Mouse (Mus musculus): Measurements from ENCODE around the gene Prok2. TPM values are rescaled to one million over a fixed set of nuclear protein-coding genes. Genes with fewer than 3 reads are reported as not detected.

Prok2 gene
- polyA plus RNA-seq, 1 experiment from 2014 or later, result not detected

DNA sequence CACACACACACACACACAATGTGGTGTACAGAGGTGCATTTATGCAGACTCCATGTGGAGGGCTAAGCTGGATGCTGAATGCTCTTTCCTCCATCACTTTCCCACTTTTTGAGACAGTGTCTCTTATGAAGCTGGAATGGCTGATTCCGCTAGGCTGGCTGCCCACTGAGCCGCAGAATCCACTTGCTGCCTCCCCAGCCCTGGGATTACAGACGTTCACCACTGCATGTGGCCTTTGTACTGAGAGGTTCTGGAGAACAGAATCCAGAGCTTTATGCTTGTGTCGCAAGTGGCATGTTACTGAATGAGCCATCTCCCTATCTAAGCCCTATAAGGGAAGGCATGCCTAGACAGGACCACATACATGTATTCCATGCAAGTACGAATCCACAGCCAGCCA, 12.9 kb downstream of the Prok2 start:
- H3K27me3 ChIP-seq (ENCODE audit: control insufficient read depth, insufficient read depth, low read length), result no peaks in the 10 kb centered on the region
- no peak overlapping the region for H3K4me2 ChIP-seq (ENCODE audit: low read depth, low read length)
- no peak for ATAC-seq (ENCODE audit: low read depth)

DNA sequence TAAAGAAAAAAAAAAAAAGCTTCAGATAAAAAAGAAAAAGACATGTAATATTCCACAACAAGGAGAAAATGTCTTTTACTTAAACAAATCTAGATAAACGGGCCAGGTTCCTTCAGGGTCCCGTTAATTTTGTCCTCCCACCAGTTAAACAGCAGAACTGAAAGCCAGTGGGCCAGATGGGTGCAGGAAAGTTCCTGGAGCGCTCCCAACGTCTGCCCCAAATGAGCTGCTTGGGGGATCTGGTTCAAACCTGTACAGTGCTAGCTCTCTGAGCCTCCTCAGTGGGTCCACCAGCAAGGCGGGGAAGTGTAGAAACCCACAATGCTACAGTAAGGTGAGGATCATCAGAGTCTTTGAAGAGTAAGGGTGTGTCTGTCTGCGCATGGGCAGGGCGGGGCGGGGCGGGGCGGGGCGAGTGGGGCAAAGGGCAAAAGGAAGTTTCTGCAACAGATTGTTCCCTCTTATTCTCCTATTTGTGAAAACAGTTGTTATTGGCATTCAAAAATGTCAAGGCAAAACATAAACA, 14.6 kb downstream of the Prok2 start:
- Histone ChIP-seq H3K27ac (ENCODE audit: low read depth, low read length) (no peak overlapping the region), H3K9ac (replicated peaks; ENCODE audit: low read depth, low read length) (no peak overlapping the region), H3K36me3 (ENCODE audit: control insufficient read depth, insufficient read depth, low read length) (no peaks in the 10 kb centered on the region), H3K4me2 (ENCODE audit: low read depth, low read length) (no peak overlapping the region), H3K9me3 (ENCODE audit: control insufficient read depth, low read length) (no peaks in the 10 kb centered on the region), H3K27me3 (ENCODE audit: control insufficient read depth, insufficient read depth, low read length) (no peaks in the 10 kb centered on the region), H3K4me3 (ENCODE audit: low read depth, low read length) (no peak overlapping the region), H3K4me1 (ENCODE audit: control insufficient read depth, insufficient read depth, low read length) (no peaks in the 10 kb centered on the region)
- ATAC-seq (ENCODE audit: low read depth), result no peak
- 78% methylated on average over 11 of the region's 11 CpGs for WGBS

More for the DNA sequence above, 12.9 kb downstream of the Prok2 start:
- Histone ChIP-seq H3K27ac (ENCODE audit: low read depth, low read length) (no peak overlapping the region), H3K9me3 (ENCODE audit: control insufficient read depth, low read length) (no peaks in the 10 kb centered on the region), H3K36me3 (ENCODE audit: control insufficient read depth, insufficient read depth, low read length) (no peaks in the 10 kb centered on the region), H3K4me1 (ENCODE audit: control insufficient read depth, insufficient read depth, low read length) (no peaks in the 10 kb centered on the region), H3K9ac (replicated peaks; ENCODE audit: low read depth, low read length) (no peak overlapping the region), H3K4me3 (ENCODE audit: low read depth, low read length) (no peak overlapping the region)
- 78% methylated on average over 5 of the region's 5 CpGs for WGBS

DNA sequence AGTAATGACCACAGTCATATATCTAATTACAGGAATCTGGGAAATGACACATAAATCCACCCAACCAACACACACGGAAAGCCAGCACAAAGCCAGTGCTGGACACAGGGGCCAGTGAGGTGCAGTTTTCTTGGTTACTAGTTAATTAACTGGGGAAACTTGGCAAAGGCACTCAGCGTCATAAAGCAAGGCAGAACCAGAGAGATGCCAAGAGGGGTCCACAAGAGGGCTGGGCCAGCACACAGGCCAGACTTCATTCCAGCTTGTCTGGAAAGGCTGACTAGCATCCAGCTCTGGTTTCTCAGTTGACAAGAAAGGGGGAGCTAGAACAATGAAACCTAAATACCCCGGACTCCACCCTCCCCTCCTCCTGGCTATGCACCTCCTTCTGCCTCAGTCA, 25.7 kb downstream of the Prok2 start:
- H3K4me1 ChIP-seq (ENCODE audit: control insufficient read depth, insufficient read depth, low read length), result no peaks in the 10 kb centered on the region
- 32% methylated on average over 3 of the region's 3 CpGs for WGBS
- H3K27ac ChIP-seq (ENCODE audit: low read depth, low read length), result no peak overlapping the region
- H3K27me3 ChIP-seq (ENCODE audit: control insufficient read depth, insufficient read depth, low read length), result 0 out of 2 replicates have a peak, but pooled peaks cover 4% of the 10 kb centered on the region
- no peaks in the 10 kb centered on the region for H3K36me3 ChIP-seq (ENCODE audit: control insufficient read depth, insufficient read depth, low read length)
- H3K9ac ChIP-seq (replicated peaks; ENCODE audit: low read depth, low read length), result no peak overlapping the region
- H3K4me3 ChIP-seq (ENCODE audit: low read depth, low read length), result no peak overlapping the region
- H3K9me3 ChIP-seq (ENCODE audit: control insufficient read depth, low read length), result no peaks in the 10 kb centered on the region
- peak; percentile 66; the same call in 1 of the 2 replicates for ATAC-seq (ENCODE audit: low read depth)
- H3K4me2 ChIP-seq (ENCODE audit: low read depth, low read length), result no peak overlapping the region

DNA sequence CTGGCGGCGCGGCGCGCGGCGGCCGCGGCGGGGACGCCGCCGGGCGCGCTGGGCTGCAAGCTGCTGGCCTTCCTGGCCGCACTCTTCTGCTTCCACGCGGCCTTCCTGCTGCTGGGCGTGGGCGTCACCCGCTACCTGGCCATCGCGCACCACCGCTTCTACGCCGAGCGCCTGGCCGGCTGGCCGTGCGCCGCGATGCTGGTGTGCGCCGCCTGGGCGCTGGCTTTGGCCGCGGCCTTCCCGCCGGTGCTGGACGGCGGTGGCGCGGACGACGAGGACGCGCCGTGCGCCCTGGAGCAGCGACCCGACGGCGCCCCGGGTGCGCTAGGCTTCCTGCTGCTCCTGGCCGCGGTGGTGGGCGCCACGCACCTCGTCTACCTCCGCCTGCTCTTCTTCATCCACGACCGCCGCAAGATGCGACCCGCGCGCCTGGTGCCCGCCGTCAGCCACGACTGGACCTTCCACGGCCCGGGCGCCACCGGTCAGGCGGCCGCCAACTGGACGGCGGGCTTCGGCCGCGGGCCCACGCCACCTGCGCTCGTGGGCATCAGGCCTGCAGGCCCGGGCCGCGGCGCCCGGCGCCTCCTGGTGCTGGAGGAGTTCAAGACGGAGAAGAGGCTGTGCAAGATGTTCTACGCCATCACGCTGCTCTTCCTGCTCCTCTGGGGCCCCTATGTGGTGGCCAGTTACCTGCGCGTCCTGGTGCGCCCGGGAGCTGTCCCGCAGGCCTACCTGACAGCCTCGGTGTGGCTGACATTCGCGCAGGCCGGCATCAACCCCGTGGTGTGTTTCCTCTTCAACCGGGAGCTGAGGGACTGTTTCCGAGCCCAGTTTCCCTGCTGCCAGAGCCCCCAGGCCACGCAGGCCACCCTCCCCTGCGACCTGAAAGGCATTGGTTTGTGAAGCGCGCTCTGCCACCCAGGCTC, 33.0 kb downstream of the Prok2 start:
- Histone ChIP-seq H3K4me1 (ENCODE audit: control insufficient read depth, insufficient read depth, low read length) (peaks cover 18% of the 10 kb centered on the region; the same call in 1 of the 2 replicates), H3K27ac (ENCODE audit: low read depth, low read length) (peak overlapping the region; percentile 89), H3K9ac (replicated peaks; ENCODE audit: low read depth, low read length) (peak overlapping the region; percentile 94), H3K4me2 (ENCODE audit: low read depth, low read length) (peak overlapping the region; percentile 87), H3K27me3 (ENCODE audit: control insufficient read depth, insufficient read depth, low read length) (peaks cover 15% of the 10 kb centered on the region), H3K9me3 (ENCODE audit: control insufficient read depth, low read length) (no peaks in the 10 kb centered on the region), H3K4me3 (ENCODE audit: low read depth, low read length) (peak overlapping the region; percentile 74), H3K36me3 (ENCODE audit: control insufficient read depth, insufficient read depth, low read length) (no peaks in the 10 kb centered on the region)
- WGBS, result 1% methylated on average over 100 of the region's 110 CpGs
- ATAC-seq (ENCODE audit: low read depth), result peak; percentile 31

DNA sequence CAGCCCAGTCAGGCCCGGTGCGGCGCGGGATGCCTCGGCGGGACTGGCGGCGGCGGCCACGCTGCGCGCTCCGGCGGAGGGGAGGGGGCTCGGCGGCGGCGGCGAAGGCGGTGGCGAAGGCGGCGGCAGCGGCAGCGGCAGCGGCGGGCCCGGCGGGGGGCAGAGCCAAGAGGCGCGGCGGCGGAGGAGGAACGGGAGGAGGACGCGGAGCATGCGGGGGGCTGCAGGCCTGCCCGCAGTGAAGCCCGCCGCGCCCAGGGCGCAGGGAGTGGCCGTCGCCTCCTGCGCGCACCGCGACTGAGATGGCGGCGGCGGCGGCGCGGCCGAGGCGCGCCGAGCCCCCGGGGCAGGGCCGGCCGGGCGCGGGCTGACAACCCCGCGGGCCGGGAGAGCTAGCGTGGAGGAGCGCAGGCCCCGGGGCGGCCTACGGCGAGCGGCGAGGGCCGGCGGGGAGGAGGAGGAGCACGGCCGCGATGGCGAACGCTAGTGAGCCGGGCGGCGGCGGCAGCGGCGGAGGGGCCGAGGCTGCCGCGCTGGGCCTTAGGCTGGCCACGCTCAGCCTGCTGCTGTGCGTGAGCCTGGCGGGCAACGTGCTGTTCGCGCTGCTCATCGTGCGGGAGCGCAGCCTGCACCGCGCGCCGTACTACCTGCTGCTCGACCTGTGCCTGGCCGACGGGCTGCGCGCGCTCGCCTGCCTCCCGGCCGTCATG, 33.8 kb downstream of the Prok2 start, which contains the start of gene Gpr27:
Gene Gpr27 (plus strand): TSS at position 474 of the 710 bp plus-strand sequence.
- peak; percentile 88 for ATAC-seq (ENCODE audit: low read depth)
- Histone ChIP-seq H3K9me3 (ENCODE audit: control insufficient read depth, low read length) (no peaks in the 10 kb centered on the region), H3K4me1 (ENCODE audit: control insufficient read depth, insufficient read depth, low read length) (peaks cover 18% of the 10 kb centered on the region; the same call in 1 of the 2 replicates), H3K27ac (ENCODE audit: low read depth, low read length) (peak within 1 kb of the TSS; percentile 89), H3K9ac (replicated peaks; ENCODE audit: low read depth, low read length) (peak within 1 kb of the TSS; percentile 94), H3K4me3 (ENCODE audit: low read depth, low read length) (peak within 1 kb of the TSS; percentile 74), H3K27me3 (ENCODE audit: control insufficient read depth, insufficient read depth, low read length) (peaks cover 15% of the 10 kb centered on the region), H3K36me3 (ENCODE audit: control insufficient read depth, insufficient read depth, low read length) (no peaks in the 10 kb centered on the region), H3K4me2 (ENCODE audit: low read depth, low read length) (peak within 1 kb of the TSS; percentile 87)
- 0% methylated on average over 30 of the region's 112 CpGs for WGBS

DNA sequence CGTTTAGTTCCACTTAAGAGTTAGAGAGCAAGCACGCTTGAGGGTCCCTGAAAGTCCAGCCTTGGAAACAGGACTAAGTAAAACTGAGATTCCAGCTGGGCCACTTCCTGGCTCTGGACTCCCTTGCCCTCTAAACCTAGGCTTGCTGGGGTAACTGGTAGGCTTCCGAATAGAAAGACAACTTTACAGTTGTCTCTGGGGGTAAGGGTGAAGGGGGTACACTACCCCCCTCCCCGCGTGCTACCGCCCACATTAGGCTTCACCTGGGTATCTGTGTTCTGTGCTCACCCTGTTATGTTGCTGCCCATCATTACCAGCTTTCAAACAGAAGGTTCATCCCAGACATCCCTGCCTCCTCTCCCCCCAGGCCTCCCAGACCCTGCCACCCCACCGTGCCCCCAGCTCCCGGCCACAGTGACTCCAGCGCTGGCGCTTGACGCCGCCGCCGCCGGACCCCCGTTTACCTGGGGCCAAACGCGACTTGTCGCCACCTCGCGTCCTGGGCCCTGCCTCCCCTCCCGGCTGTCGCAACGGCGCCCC, 34.5 kb downstream of the Prok2 start:
- H3K4me2 ChIP-seq (ENCODE audit: low read depth, low read length), result peak overlapping the region; percentile 87
- peak overlapping the region; percentile 94 for H3K9ac ChIP-seq (replicated peaks; ENCODE audit: low read depth, low read length)
- 7% methylated on average over 25 of the region's 25 CpGs for WGBS
- H3K9me3 ChIP-seq (ENCODE audit: control insufficient read depth, low read length), result no peaks in the 10 kb centered on the region
- peaks cover 18% of the 10 kb centered on the region; the same call in 1 of the 2 replicates for H3K4me1 ChIP-seq (ENCODE audit: control insufficient read depth, insufficient read depth, low read length)
- H3K27ac ChIP-seq (ENCODE audit: low read depth, low read length), result peak overlapping the region; percentile 89
- peak; percentile 15; the same call in 1 of the 2 replicates for ATAC-seq (ENCODE audit: low read depth)
- peak overlapping the region; percentile 74 for H3K4me3 ChIP-seq (ENCODE audit: low read depth, low read length)
- no peaks in the 10 kb centered on the region for H3K36me3 ChIP-seq (ENCODE audit: control insufficient read depth, insufficient read depth, low read length)
- H3K27me3 ChIP-seq (ENCODE audit: control insufficient read depth, insufficient read depth, low read length), result peaks cover 15% of the 10 kb centered on the region

DNA sequence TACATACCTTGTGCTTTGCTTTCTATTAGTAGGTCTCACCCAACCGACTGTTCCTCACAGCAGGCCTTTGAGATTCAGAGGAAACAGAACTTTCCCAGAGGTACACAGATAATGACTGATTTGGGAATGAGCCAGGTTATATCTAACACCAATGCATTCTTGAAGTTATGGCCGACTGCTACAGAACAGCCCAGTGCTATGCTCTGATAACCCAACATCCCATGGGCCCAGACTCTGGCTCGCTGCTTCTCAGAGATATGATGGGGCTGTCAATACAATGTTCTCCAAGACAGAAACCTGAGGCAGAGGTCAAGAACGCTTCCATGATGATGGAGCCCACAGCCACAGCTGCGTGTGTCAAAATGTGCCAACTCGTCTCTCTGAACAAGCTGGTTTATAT, 37.7 kb downstream of the Prok2 start:
- no peak for ATAC-seq (ENCODE audit: low read depth)
- Histone ChIP-seq H3K27ac (ENCODE audit: low read depth, low read length) (no peak overlapping the region), H3K9ac (replicated peaks; ENCODE audit: low read depth, low read length) (no peak overlapping the region), H3K9me3 (ENCODE audit: control insufficient read depth, low read length) (no peaks in the 10 kb centered on the region), H3K4me2 (ENCODE audit: low read depth, low read length) (no peak overlapping the region), H3K36me3 (ENCODE audit: control insufficient read depth, insufficient read depth, low read length) (no peaks in the 10 kb centered on the region), H3K4me1 (ENCODE audit: control insufficient read depth, insufficient read depth, low read length) (peaks cover 10% of the 10 kb centered on the region; the same call in 1 of the 2 replicates), H3K4me3 (ENCODE audit: low read depth, low read length) (no peak overlapping the region), H3K27me3 (ENCODE audit: control insufficient read depth, insufficient read depth, low read length) (peaks cover 6% of the 10 kb centered on the region)
- WGBS, result 90% methylated on average over 6 of the region's 6 CpGs

DNA sequence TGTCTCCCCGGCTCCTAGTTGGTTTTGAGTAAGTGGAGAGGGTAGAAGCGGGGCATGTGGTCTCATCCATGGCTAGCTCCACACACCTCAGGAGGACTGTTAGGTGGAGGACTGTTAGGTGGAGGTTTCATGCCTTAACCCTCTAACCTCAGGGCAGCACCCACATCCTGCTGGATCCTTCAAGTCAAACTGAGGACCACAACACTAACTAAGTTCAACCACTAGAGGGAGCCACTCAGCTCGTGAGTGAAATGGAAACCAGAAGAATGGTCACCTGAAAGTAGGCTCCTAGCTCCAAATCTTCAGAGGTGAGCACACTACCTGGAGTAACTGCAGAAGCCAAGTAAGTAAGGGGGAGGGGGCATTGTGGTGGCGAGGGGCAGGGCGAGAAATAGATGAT, 41.3 kb downstream of the Prok2 start:
- ATAC-seq (ENCODE audit: low read depth), result no peak
- H3K4me1 ChIP-seq (ENCODE audit: control insufficient read depth, insufficient read depth, low read length), result no peaks in the 10 kb centered on the region
- 55% methylated on average over 5 of the region's 5 CpGs for WGBS
- H3K27ac ChIP-seq (ENCODE audit: low read depth, low read length), result no peak overlapping the region
- H3K9ac ChIP-seq (replicated peaks; ENCODE audit: low read depth, low read length), result no peak overlapping the region
- no peaks in the 10 kb centered on the region for H3K9me3 ChIP-seq (ENCODE audit: control insufficient read depth, low read length)
- no peaks in the 10 kb centered on the region for H3K36me3 ChIP-seq (ENCODE audit: control insufficient read depth, insufficient read depth, low read length)
- H3K27me3 ChIP-seq (ENCODE audit: control insufficient read depth, insufficient read depth, low read length), result no peaks in the 10 kb centered on the region
- no peak overlapping the region for H3K4me3 ChIP-seq (ENCODE audit: low read depth, low read length)
- no peak overlapping the region for H3K4me2 ChIP-seq (ENCODE audit: low read depth, low read length)

Data from neural tube, embryonic 14.5 days (tissue).